Mouse (Mus musculus) spleen, adult 2 months (tissue): Measurements from ENCODE around the gene Dmd. TPM values are rescaled to one million over a fixed set of nuclear protein-coding genes. Genes with fewer than 3 reads are reported as not detected.

ENCODE experiments used
- DNase-seq, 2 experiments: peaks; one replicate each; pipeline versions ENCODE4 v3.0.0 to v3.0.0-alpha.2; 2012 to 2021; ENCODE audit warnings: low spot score in 2 of 2, low read depth in 1 of 2
- H3K27ac ChIP-seq: fragments of 200-500 bp; 2 replicates; pipeline ENCODE4 v1.5.1; 2012; ENCODE audit warnings: low read length, inconsistent platforms; ENCODE audit not compliant: insufficient read depth
- H3K27me3 ChIP-seq: fragments of 200-500 bp; 2 replicates; pipeline ENCODE4 v1.6.1; 2012; ENCODE audit warnings: mild to moderate bottlenecking, moderate library complexity, low read length, inconsistent platforms; ENCODE audit not compliant: control insufficient read depth, insufficient read depth
- H3K36me3 ChIP-seq: fragments of 200-500 bp; 2 replicates; pipeline ENCODE4 v1.6.1; 2012; ENCODE audit warnings: mild to moderate bottlenecking, low read length, inconsistent platforms; ENCODE audit not compliant: control insufficient read depth, insufficient read depth
- H3K4me1 ChIP-seq: fragments of 200-500 bp; 2 replicates; pipeline ENCODE4 v1.6.1; 2011; ENCODE audit warnings: inconsistent platforms; ENCODE audit not compliant: control insufficient read depth, insufficient read depth, insufficient read length
- H3K4me3 ChIP-seq: fragments of 200-500 bp; 2 replicates; pipeline ENCODE4 v1.5.1; 2011; ENCODE audit warnings: mild to moderate bottlenecking, inconsistent platforms; ENCODE audit not compliant: insufficient read depth, insufficient read length; ENCODE audit errors: extremely low read depth
- CTCF ChIP-seq: fragments of 200-500 bp; IDR thresholded peaks from 2 replicates; pipeline ENCODE4 v1.5.1; 2011; ENCODE audit warnings: mild to moderate bottlenecking, inconsistent platforms; ENCODE audit not compliant: insufficient read depth, insufficient read length, insufficient replicate concordance; ENCODE audit errors: extremely low read depth
- POLR2A ChIP-seq: fragments of 200-500 bp; IDR thresholded peaks from 2 replicates; pipeline ENCODE4 v1.6.1; 2011; ENCODE audit warnings: low read depth, low read length, inconsistent platforms
- WGBS: fragments of 180-500 bp; shearing (Covaris S2); methylation state at CpG from one replicate; pipeline ENCODE4 v1.1.7; 2018; 5-methylcytosine and 5-hydroxymethylcytosine counted together
- polyA plus RNA-seq: library from polyadenylated mRNA; depleted of rRNA; stranded (reverse); fragments of >200 nt; gene quantifications from 2 replicates; pipeline ENCODE4 v1.2.3, GENCODE M21; 2012

Gene Dmd
- polyA plus RNA-seq, 1 experiment = 2.3 TPM

GRCm38 (mm10) chrX:85046631-85047030 is 2098.0 kb downstream of the Dmd start:
- Histone ChIP-seq H3K27me3 (no peaks in the 10 kb centered on the region), H3K4me1 (no peaks in the 10 kb centered on the region), H3K36me3 (no peaks in the 10 kb centered on the region), H3K27ac (no peak overlapping the region), H3K4me3 (no peak overlapping the region)
- DNase-seq = no peak
- 89% methylated on average over 9 of the region's 9 CpGs for WGBS
- TF ChIP-seq CTCF (no peak), POLR2A (no peak)

- TF ChIP-seq POLR2A (no peak), CTCF (no peak)
- Histone ChIP-seq H3K27me3 (no peaks in the 10 kb centered on the region), H3K4me1 (no peaks in the 10 kb centered on the region), H3K36me3 (no peaks in the 10 kb centered on the region), H3K27ac (peak overlapping the region; percentile 23), H3K4me3 (peak overlapping the region; percentile 57; the same call in 1 of the 2 replicates)
- 25% methylated on average over 47 of the region's 47 CpGs for WGBS
- peak in 1 of 2 experiments; percentile 4 for DNase-seq
Measured at GRCm38 (mm10) chrX:85048141-85049110, 2099.8 kb downstream of the Dmd start.

- Histone ChIP-seq H3K4me3 (no peak overlapping the region), H3K4me1 (no peaks in the 10 kb centered on the region), H3K27ac (no peak overlapping the region), H3K27me3 (no peaks in the 10 kb centered on the region), H3K36me3 (no peaks in the 10 kb centered on the region)
- TF ChIP-seq CTCF (no peak), POLR2A (no peak)
- no peak for DNase-seq
- whole genome bisulfite sequencing = 82% methylated on average over 3 of the region's 3 CpGs
Measured at GRCm38 (mm10) chrX:85049593-85049992, 2100.9 kb downstream of the Dmd start.

GRCm38 (mm10) chrX:85073602-85074001 is 2124.9 kb downstream of the Dmd start:
- 70% methylated on average over 4 of the region's 4 CpGs for WGBS
- DNase-seq = no peak
- no peak for TF ChIP-seq POLR2A
- TF ChIP-seq CTCF = no peak

GRCm38 (mm10) chrX:85076845-85077244 is 2128.2 kb downstream of the Dmd start:
- no peaks in the 10 kb centered on the region for H3K27me3 ChIP-seq
- 81% methylated on average over 1 of the region's 1 CpGs for WGBS
- TF ChIP-seq POLR2A = no peak
- TF ChIP-seq CTCF = no peak
- no peaks in the 10 kb centered on the region for H3K4me1 ChIP-seq
- no peak overlapping the region for H3K4me3 ChIP-seq
- no peak for DNase-seq
- no peak overlapping the region for H3K27ac ChIP-seq
- H3K36me3 ChIP-seq = no peaks in the 10 kb centered on the region

More at GRCm38 (mm10) chrX:85073602-85074001, 2124.9 kb downstream of the Dmd start:
- no peaks in the 10 kb centered on the region for H3K36me3 ChIP-seq
- no peak overlapping the region for H3K4me3 ChIP-seq
- no peak overlapping the region for H3K27ac ChIP-seq
- no peaks in the 10 kb centered on the region for H3K27me3 ChIP-seq
- no peaks in the 10 kb centered on the region for H3K4me1 ChIP-seq

GRCm38 (mm10) chrX:85077605-85078004 is 2128.9 kb downstream of the Dmd start:
- Histone ChIP-seq H3K4me1 (no peaks in the 10 kb centered on the region), H3K36me3 (no peaks in the 10 kb centered on the region), H3K27me3 (no peaks in the 10 kb centered on the region), H3K27ac (no peak overlapping the region), H3K4me3 (no peak overlapping the region)
- TF ChIP-seq CTCF (no peak), POLR2A (no peak)
- no peak for DNase-seq
- WGBS = 81% methylated on average over 1 of the region's 1 CpGs

GRCm38 (mm10) chrX:85079174-85079573 is 2130.5 kb downstream of the Dmd start:
- Histone ChIP-seq H3K36me3 (no peaks in the 10 kb centered on the region), H3K4me3 (no peak overlapping the region), H3K4me1 (no peaks in the 10 kb centered on the region), H3K27me3 (no peaks in the 10 kb centered on the region), H3K27ac (no peak overlapping the region)
- TF ChIP-seq CTCF = no peak
- no peak for TF ChIP-seq POLR2A
- WGBS = 65% methylated on average over 2 of the region's 2 CpGs
- no peak for DNase-seq
